Mouse (Mus musculus): ENCODE measurements around the gene Trove2. TPM values are rescaled to one million over a fixed set of nuclear protein-coding genes. Genes with fewer than 3 reads are reported as not detected.

Trove2 gene
- polyA plus RNA-seq, 1 experiment, result 0.46 TPM

- peak; percentile 75 to 92 for DNase-seq (ENCODE audit: low read depth in 1 of 2, low spot score in 2 of 2)
- Histone ChIP-seq H3K4me3 (ENCODE audit: extremely low read depth, insufficient read depth, insufficient read length) (peak overlapping the region; percentile 85), H3K27ac (ENCODE audit: insufficient read depth, low read length) (peak overlapping the region; percentile 59), H3K36me3 (ENCODE audit: control insufficient read depth, insufficient read depth, low read length) (peaks cover 3% of the 10 kb centered on the region), H3K27me3 (ENCODE audit: control insufficient read depth, insufficient read depth, low read length) (no peaks in the 10 kb centered on the region), H3K4me1 (ENCODE audit: control insufficient read depth, insufficient read depth, insufficient read length) (peaks cover 3% of the 10 kb centered on the region; the same call in 1 of the 2 replicates)
- TF ChIP-seq CTCF (IDR thresholded peaks at IDR 0.05; ENCODE audit: extremely low read depth, insufficient read depth, insufficient read length, insufficient replicate concordance), result no peak
- peak; percentile 37; the same call in 1 of the 2 replicates for TF ChIP-seq POLR2A (IDR thresholded peaks at IDR 0.05; ENCODE audit: low read depth, low read length)
- 1% methylated on average over 69 of the region's 71 CpGs for WGBS
Observed at GRCm38 (mm10) chr1:143739361-143740350, 37.2 kb downstream of the Trove2 start.

- Histone ChIP-seq H3K36me3 (ENCODE audit: control insufficient read depth, insufficient read depth, low read length) (peaks cover 3% of the 10 kb centered on the region; the same call in 1 of the 2 replicates), H3K27me3 (ENCODE audit: control insufficient read depth, insufficient read depth, low read length) (no peaks in the 10 kb centered on the region), H3K4me1 (ENCODE audit: control insufficient read depth, insufficient read depth, insufficient read length) (peaks cover 3% of the 10 kb centered on the region; the same call in 1 of the 2 replicates), H3K27ac (ENCODE audit: insufficient read depth, low read length) (peak overlapping the region; percentile 33; the same call in 1 of the 2 replicates), H3K4me3 (ENCODE audit: extremely low read depth, insufficient read depth, insufficient read length) (peak overlapping the region; percentile 85)
- 7% methylated on average over 11 of the region's 11 CpGs for WGBS
- no peak for TF ChIP-seq CTCF (IDR thresholded peaks at IDR 0.05; ENCODE audit: extremely low read depth, insufficient read depth, insufficient read length, insufficient replicate concordance)
- no peak for TF ChIP-seq POLR2A (IDR thresholded peaks at IDR 0.05; ENCODE audit: low read depth, low read length)
- peak in 1 of 2 experiments; percentile 27 for DNase-seq (ENCODE audit: low read depth in 1 of 2, low spot score in 2 of 2)
Observed at GRCm38 (mm10) chr1:143738811-143739210, 38.1 kb downstream of the Trove2 start.

GRCm38 (mm10) chr1:143733914-143734410 is 42.9 kb downstream of the Trove2 start:
- no peaks in the 10 kb centered on the region for H3K4me1 ChIP-seq (ENCODE audit: control insufficient read depth, insufficient read depth, insufficient read length)
- no peak for DNase-seq (ENCODE audit: low read depth in 1 of 2, low spot score in 2 of 2)
- TF ChIP-seq CTCF (IDR thresholded peaks at IDR 0.05; ENCODE audit: extremely low read depth, insufficient read depth, insufficient read length, insufficient replicate concordance) (no peak), POLR2A (IDR thresholded peaks at IDR 0.05; ENCODE audit: low read depth, low read length) (no peak)
- no peak overlapping the region for H3K4me3 ChIP-seq (ENCODE audit: extremely low read depth, insufficient read depth, insufficient read length)
- H3K36me3 ChIP-seq (ENCODE audit: control insufficient read depth, insufficient read depth, low read length), result no peaks in the 10 kb centered on the region
- H3K27me3 ChIP-seq (ENCODE audit: control insufficient read depth, insufficient read depth, low read length), result no peaks in the 10 kb centered on the region
- 90% methylated on average over 5 of the region's 5 CpGs for WGBS
- H3K27ac ChIP-seq (ENCODE audit: insufficient read depth, low read length), result no peak overlapping the region

- Histone ChIP-seq H3K27ac (ENCODE audit: insufficient read depth, low read length) (no peak overlapping the region), H3K36me3 (ENCODE audit: control insufficient read depth, insufficient read depth, low read length) (no peaks in the 10 kb centered on the region), H3K27me3 (ENCODE audit: control insufficient read depth, insufficient read depth, low read length) (no peaks in the 10 kb centered on the region), H3K4me3 (ENCODE audit: extremely low read depth, insufficient read depth, insufficient read length) (no peak overlapping the region), H3K4me1 (ENCODE audit: control insufficient read depth, insufficient read depth, insufficient read length) (no peaks in the 10 kb centered on the region)
- 76% methylated on average over 4 of the region's 4 CpGs for WGBS
- DNase-seq (ENCODE audit: low read depth in 1 of 2, low spot score in 2 of 2), result no peak
- TF ChIP-seq CTCF (IDR thresholded peaks at IDR 0.05; ENCODE audit: extremely low read depth, insufficient read depth, insufficient read length, insufficient replicate concordance), result no peak
- no peak for TF ChIP-seq POLR2A (IDR thresholded peaks at IDR 0.05; ENCODE audit: low read depth, low read length)
Observed at GRCm38 (mm10) chr1:143731691-143732090, 45.2 kb downstream of the Trove2 start.

GRCm38 (mm10) chr1:143730899-143731298 is 46.0 kb downstream of the Trove2 start:
- DNase-seq (ENCODE audit: low read depth in 1 of 2, low spot score in 2 of 2), result peak in 1 of 2 experiments; percentile 30
- H3K27me3 ChIP-seq (ENCODE audit: control insufficient read depth, insufficient read depth, low read length), result no peaks in the 10 kb centered on the region
- no peaks in the 10 kb centered on the region for H3K36me3 ChIP-seq (ENCODE audit: control insufficient read depth, insufficient read depth, low read length)
- 67% methylated on average over 2 of the region's 2 CpGs for WGBS
- TF ChIP-seq POLR2A (IDR thresholded peaks at IDR 0.05; ENCODE audit: low read depth, low read length), result no peak
- TF ChIP-seq CTCF (IDR thresholded peaks at IDR 0.05; ENCODE audit: extremely low read depth, insufficient read depth, insufficient read length, insufficient replicate concordance), result peak; percentile 4; the same call in 1 of the 2 replicates
- no peak overlapping the region for H3K4me3 ChIP-seq (ENCODE audit: extremely low read depth, insufficient read depth, insufficient read length)
- H3K4me1 ChIP-seq (ENCODE audit: control insufficient read depth, insufficient read depth, insufficient read length), result no peaks in the 10 kb centered on the region
- H3K27ac ChIP-seq (ENCODE audit: insufficient read depth, low read length), result no peak overlapping the region

GRCm38 (mm10) chr1:143727701-143728445 is 49.0 kb downstream of the Trove2 start:
- Histone ChIP-seq H3K27me3 (ENCODE audit: control insufficient read depth, insufficient read depth, low read length) (no peaks in the 10 kb centered on the region), H3K4me1 (ENCODE audit: control insufficient read depth, insufficient read depth, insufficient read length) (no peaks in the 10 kb centered on the region), H3K4me3 (ENCODE audit: extremely low read depth, insufficient read depth, insufficient read length) (no peak overlapping the region), H3K27ac (ENCODE audit: insufficient read depth, low read length) (no peak overlapping the region), H3K36me3 (ENCODE audit: control insufficient read depth, insufficient read depth, low read length) (no peaks in the 10 kb centered on the region)
- TF ChIP-seq POLR2A (IDR thresholded peaks at IDR 0.05; ENCODE audit: low read depth, low read length) (no peak), CTCF (IDR thresholded peaks at IDR 0.05; ENCODE audit: extremely low read depth, insufficient read depth, insufficient read length, insufficient replicate concordance) (no peak)
- DNase-seq (ENCODE audit: low read depth in 1 of 2, low spot score in 2 of 2), result no peak
- 74% methylated on average over 9 of the region's 9 CpGs for WGBS

All from spleen, adult 2 months (tissue).